Mouse (Mus musculus) liver, embryonic 15.5 days (tissue): ENCODE measurements around the gene 4930579G24Rik. TPM values are rescaled to one million over a fixed set of nuclear protein-coding genes. Genes with fewer than 3 reads are reported as not detected.

Experiments used
- ATAC-seq: fragments of 200-750 bp; cut with Nextera tagmentation; 2 replicates; pipeline ENCODE4 v1.8.0; 2017; ENCODE audit warnings: moderate number of reproducible peaks, mild to moderate bottlenecking, moderate library complexity; ENCODE audit not compliant: insufficient read depth
- H3K27ac ChIP-seq: fragments of 300-500 bp; sonication (generic); replicated peaks from 2 replicates; pipeline ENCODE4 v1.5.1; 2015; ENCODE audit warnings: mild to moderate bottlenecking, inconsistent platforms
- H3K27me3 ChIP-seq: fragments of 300-500 bp; sonication (generic); 2 replicates; pipeline ENCODE4 v1.6.1; 2015; ENCODE audit warnings: mild to moderate bottlenecking, inconsistent platforms
- H3K36me3 ChIP-seq: fragments of 300-500 bp; sonication (generic); replicated peaks from 2 replicates; pipeline ENCODE4 v1.6.1; 2015; ENCODE audit warnings: moderate library complexity, mild to moderate bottlenecking, inconsistent platforms
- H3K4me1 ChIP-seq: fragments of 300-500 bp; sonication (generic); replicated peaks from 2 replicates; pipeline ENCODE4 v1.6.1; 2015; ENCODE audit warnings: inconsistent platforms
- H3K4me2 ChIP-seq: fragments of 300-500 bp; sonication (generic); 2 replicates; pipeline ENCODE4 v1.6.1; 2015; ENCODE audit warnings: moderate library complexity, mild to moderate bottlenecking, inconsistent platforms
- H3K4me3 ChIP-seq: fragments of 300-500 bp; sonication (generic); replicated peaks from 2 replicates; pipeline ENCODE4 v1.5.1; 2015; ENCODE audit warnings: mild to moderate bottlenecking, inconsistent platforms
- H3K9ac ChIP-seq: fragments of 300-500 bp; sonication (generic); 2 replicates; pipeline ENCODE4 v1.6.1; 2015; ENCODE audit warnings: moderate library complexity, mild to moderate bottlenecking, inconsistent platforms
- H3K9me3 ChIP-seq: fragments of 300-500 bp; sonication (generic); replicated peaks from 2 replicates; pipeline ENCODE4 v1.6.1; 2016; ENCODE audit warnings: inconsistent platforms
- WGBS: fragments of 180-500 bp; shearing (Covaris S2); methylation state at CpG from one replicate; pipeline ENCODE4 v1.1.7; 2015; ENCODE audit warnings: mixed read lengths; ENCODE audit not compliant: insufficient replicate concordance; 5-methylcytosine and 5-hydroxymethylcytosine counted together
- polyA plus RNA-seq: library from polyadenylated mRNA; unstranded; fragments of >200 nt; fragmentation: Nextera tagmentation; extraction: Ambion mirVana; gene quantifications from 2 replicates; pipeline ENCODE4 v1.2.1, GENCODE M21; 2015

The 4930579G24Rik gene
- 15.1 and 18.0 TPM in 2 replicates for polyA plus RNA-seq

- Histone ChIP-seq H3K36me3 (peaks cover 25% of the 10 kb centered on the region), H3K4me1 (peaks cover 17% of the 10 kb centered on the region), H3K9me3 (no peaks in the 10 kb centered on the region), H3K27me3 (no peaks in the 10 kb centered on the region), H3K4me2 (peak within 1 kb of the TSS; percentile 90), H3K4me3 (peak within 1 kb of the TSS; percentile 97), H3K9ac (peak within 1 kb of the TSS; percentile 91), H3K27ac (peak within 1 kb of the TSS; percentile 94)
- ATAC-seq = peak; percentile 99
- WGBS = under 1% methylated on average over 60 of the region's 60 CpGs
Measured at GRCm38 (mm10) chr3:79628561-79629415, at the start of gene 4930579G24Rik. 4930579G24Rik (plus strand) TSS chr3:79629079.

DNA sequence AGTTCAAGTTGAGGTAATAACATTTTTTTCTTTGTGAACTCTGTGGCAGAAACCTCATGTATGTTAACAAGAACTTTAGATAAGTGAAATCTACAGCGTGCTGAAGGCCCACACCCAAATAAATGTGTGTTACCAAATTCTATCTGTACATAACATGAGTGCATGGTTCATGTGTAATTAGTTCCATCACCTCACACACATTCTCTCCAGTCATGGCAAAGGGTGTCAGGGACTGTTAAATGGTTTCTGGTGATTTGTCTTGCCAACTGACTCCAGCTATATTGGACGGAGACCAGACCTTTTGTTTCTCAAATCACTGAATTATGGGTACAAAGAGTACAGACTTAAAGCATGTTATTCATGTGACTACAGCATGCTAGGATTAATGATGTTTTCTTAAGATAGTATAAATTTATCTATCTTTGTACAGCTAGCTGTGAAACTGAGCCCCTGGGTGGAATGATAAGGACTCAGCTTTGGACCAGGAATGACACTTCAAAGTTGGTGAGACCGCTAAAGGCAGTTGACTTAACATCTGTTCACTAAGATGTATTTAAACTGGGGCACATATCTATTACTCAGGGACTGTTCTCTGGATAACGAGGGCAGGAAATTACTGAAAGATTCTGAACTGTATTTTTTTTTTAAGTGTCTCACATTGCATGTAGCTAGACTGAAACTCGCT is 48.8 kb upstream of the 4930579G24Rik start:
- 19% methylated on average over 5 of the region's 5 CpGs for WGBS
- Histone ChIP-seq H3K9me3 (no peaks in the 10 kb centered on the region), H3K27ac (peak overlapping the region; percentile 95), H3K36me3 (no peaks in the 10 kb centered on the region), H3K27me3 (no peaks in the 10 kb centered on the region), H3K4me1 (peaks cover 71% of the 10 kb centered on the region), H3K4me3 (no peak overlapping the region), H3K9ac (peak overlapping the region; percentile 21; the same call in 1 of the 2 replicates), H3K4me2 (peak overlapping the region; percentile 52)
- ATAC-seq = peak; percentile 92

DNA sequence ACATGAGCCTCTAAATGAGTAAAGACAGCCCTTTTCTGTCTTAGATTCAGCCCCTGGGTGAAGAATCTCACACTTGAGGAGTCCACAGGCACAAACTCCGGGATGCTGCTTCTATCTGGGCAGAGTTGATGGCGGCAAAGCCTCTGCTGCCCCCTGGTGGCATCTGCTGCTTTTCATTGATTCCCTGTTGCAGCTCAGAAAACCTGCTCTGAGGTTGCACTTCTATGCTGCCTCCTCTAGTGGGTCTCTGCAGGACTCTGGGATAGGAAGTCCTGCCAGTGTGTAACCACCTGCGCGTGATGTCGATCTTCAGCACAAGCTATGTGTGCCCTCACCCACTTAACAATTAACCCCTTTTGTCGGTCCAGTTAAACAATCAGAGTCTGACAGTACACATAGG is 42.1 kb upstream of the 4930579G24Rik start:
- H3K27me3 ChIP-seq = no peaks in the 10 kb centered on the region
- peak overlapping the region; percentile 39 for H3K4me2 ChIP-seq
- peaks cover 32% of the 10 kb centered on the region for H3K4me1 ChIP-seq
- ATAC-seq = peak; percentile 63
- H3K27ac ChIP-seq = no peak overlapping the region
- H3K9ac ChIP-seq = no peak overlapping the region
- no peak overlapping the region for H3K4me3 ChIP-seq
- WGBS = 3% methylated on average over 6 of the region's 6 CpGs
- no peaks in the 10 kb centered on the region for H3K9me3 ChIP-seq
- no peaks in the 10 kb centered on the region for H3K36me3 ChIP-seq

DNA sequence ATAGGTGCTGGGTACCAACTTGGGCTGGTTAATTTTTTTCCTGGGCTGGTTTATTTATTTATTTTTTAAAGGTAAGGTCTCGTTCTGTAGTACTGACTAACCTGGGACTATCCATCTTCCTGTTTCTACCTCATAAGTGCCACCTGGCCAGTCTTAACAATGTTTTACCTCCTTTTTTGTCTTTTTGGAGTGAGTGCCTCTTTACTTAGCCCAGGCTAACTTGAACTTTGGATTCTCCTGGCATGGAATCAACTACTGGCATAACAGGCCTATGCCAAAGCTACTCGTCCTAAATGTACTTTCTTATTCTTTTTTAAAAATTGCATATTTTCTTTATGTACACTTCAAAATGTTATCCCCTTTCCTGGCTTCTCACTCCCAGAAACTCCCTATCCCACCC is 39.2 kb upstream of the 4930579G24Rik start:
- ATAC-seq = no peak
- Histone ChIP-seq H3K36me3 (peaks cover 15% of the 10 kb centered on the region), H3K9ac (no peak overlapping the region), H3K27me3 (no peaks in the 10 kb centered on the region), H3K4me2 (no peak overlapping the region), H3K4me3 (no peak overlapping the region), H3K9me3 (no peaks in the 10 kb centered on the region), H3K27ac (no peak overlapping the region), H3K4me1 (peaks cover 39% of the 10 kb centered on the region)
- 62% methylated on average over 2 of the region's 2 CpGs for WGBS

DNA sequence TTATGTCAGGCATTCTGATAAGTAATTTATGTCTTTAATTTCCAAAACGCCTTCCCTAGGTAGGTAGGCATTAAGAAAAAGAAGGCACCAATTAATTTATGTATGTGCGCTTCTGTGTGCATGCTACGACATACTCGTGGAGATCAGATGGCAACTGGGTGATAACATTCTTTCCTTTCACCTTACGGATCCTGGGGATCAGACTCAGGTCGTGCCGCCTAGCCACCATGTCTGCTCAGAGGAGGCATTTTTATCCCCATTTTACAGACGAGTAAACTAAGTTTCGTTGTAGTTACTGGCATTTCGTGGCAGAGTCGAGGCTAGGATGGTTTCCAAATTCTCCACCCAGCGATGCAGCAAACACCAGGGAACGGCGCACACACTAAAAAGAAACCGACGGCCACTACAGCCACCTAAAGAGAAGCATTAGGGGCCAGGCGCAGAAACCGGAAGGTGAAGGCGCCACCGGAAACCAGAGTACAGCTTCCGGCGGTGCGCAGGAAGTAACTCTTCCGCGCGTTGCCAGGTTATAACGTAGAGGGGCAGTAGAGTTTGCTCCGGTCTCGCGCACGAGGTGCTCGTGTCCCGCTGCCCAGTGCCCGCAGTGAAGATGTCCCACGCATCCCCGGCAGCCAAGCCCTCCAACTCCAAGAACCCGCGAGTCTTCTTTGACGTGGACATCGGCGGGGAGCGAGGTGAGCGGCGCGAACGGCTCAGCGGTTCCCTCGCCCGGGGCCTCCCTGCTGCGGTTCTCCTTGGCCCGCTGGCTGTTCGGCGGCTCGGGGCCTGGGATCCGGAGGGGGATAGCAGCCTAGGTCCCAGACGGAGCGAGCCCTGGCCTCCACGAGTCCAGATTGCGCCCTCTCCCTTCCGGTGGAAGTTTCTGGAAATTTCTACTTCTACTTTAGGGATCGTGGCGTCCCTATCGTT is 37.8 kb upstream of the 4930579G24Rik start, which contains the start of gene Ppid:
Gene Ppid, plus strand, starts transcription at position 480 of the 930 bp plus-strand sequence.
- H3K4me2 ChIP-seq = peak within 1 kb of the TSS; percentile 74
- peak within 1 kb of the TSS; percentile 93 for H3K9ac ChIP-seq
- H3K36me3 ChIP-seq = peaks cover 29% of the 10 kb centered on the region
- WGBS = 2% methylated on average over 63 of the region's 63 CpGs
- no peaks in the 10 kb centered on the region for H3K27me3 ChIP-seq
- H3K4me3 ChIP-seq = peak within 1 kb of the TSS; percentile 96
- H3K9me3 ChIP-seq = no peaks in the 10 kb centered on the region
- H3K27ac ChIP-seq = peak within 1 kb of the TSS; percentile 89
- ATAC-seq = peak; percentile 89
- peaks cover 39% of the 10 kb centered on the region for H3K4me1 ChIP-seq

- H3K9me3 ChIP-seq = no peaks in the 10 kb centered on the region
- WGBS = under 1% methylated on average over 15 of the region's 15 CpGs
- no peaks in the 10 kb centered on the region for H3K27me3 ChIP-seq
- peaks cover 37% of the 10 kb centered on the region for H3K36me3 ChIP-seq
- ATAC-seq = peak; percentile 16; the same call in 1 of the 2 replicates
- H3K4me1 ChIP-seq = peaks cover 37% of the 10 kb centered on the region
- peak overlapping the region; percentile 89 for H3K27ac ChIP-seq
- H3K4me3 ChIP-seq = peak overlapping the region; percentile 96
- H3K4me2 ChIP-seq = peak overlapping the region; percentile 74
- peak overlapping the region; percentile 93 for H3K9ac ChIP-seq
Measured at GRCm38 (mm10) chr3:79591793-79592471, 36.9 kb upstream of the 4930579G24Rik start.

DNA sequence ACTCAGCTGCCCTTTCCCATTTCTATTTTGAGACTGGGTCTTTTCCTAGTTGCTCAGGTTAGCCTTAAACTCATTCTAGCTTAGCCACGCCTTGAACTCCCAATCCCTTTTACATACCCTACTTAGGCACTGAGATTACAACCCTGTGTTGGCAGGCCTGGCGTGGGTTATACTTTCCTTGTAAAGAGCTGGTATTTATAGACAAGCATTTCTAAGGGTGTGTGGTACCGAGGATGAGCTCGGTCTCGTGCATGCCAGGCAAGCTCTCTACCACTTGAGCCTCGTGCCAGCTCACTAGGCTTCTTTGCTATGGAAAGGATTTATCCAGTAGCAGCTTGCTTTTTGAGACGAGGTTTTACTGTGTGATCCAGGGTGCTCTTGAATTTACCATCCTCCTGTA is 33.4 kb upstream of the 4930579G24Rik start:
- Histone ChIP-seq H3K9me3 (no peaks in the 10 kb centered on the region), H3K4me2 (no peak overlapping the region), H3K27ac (no peak overlapping the region), H3K4me1 (peaks cover 24% of the 10 kb centered on the region), H3K9ac (no peak overlapping the region), H3K4me3 (no peak overlapping the region), H3K27me3 (no peaks in the 10 kb centered on the region), H3K36me3 (peaks cover 67% of the 10 kb centered on the region)
- ATAC-seq = no peak
- 80% methylated on average over 7 of the region's 7 CpGs for WGBS

GRCm38 (mm10) chr3:79609886-79610285 is 19.0 kb upstream of the 4930579G24Rik start:
- Histone ChIP-seq H3K36me3 (peaks cover 61% of the 10 kb centered on the region), H3K27ac (no peak overlapping the region), H3K4me2 (no peak overlapping the region), H3K4me1 (no peaks in the 10 kb centered on the region), H3K9me3 (no peaks in the 10 kb centered on the region), H3K9ac (no peak overlapping the region), H3K27me3 (no peaks in the 10 kb centered on the region), H3K4me3 (no peak overlapping the region)
- ATAC-seq = no peak
- WGBS = 70% methylated on average over 2 of the region's 2 CpGs

- Histone ChIP-seq H3K27ac (peak overlapping the region; percentile 94), H3K4me1 (peaks cover 17% of the 10 kb centered on the region)
- 11% methylated on average over 10 of the region's 10 CpGs for WGBS
Measured at GRCm38 (mm10) chr3:79627484-79628181, 1.2 kb upstream of the 4930579G24Rik start.

GRCm38 (mm10) chr3:79628182-79628560 is 708 bp upstream of the 4930579G24Rik start:
- Histone ChIP-seq H3K27ac (peak overlapping the region; percentile 94), H3K9me3 (no peaks in the 10 kb centered on the region), H3K4me3 (peak overlapping the region; percentile 97), H3K4me1 (peaks cover 17% of the 10 kb centered on the region), H3K4me2 (peak overlapping the region; percentile 90), H3K36me3 (peaks cover 19% of the 10 kb centered on the region), H3K9ac (peak overlapping the region; percentile 67), H3K27me3 (no peaks in the 10 kb centered on the region)
- 0% methylated on average over 9 of the region's 9 CpGs for WGBS
- peak; percentile 9 for ATAC-seq

More at GRCm38 (mm10) chr3:79627484-79628181, 1.2 kb upstream of the 4930579G24Rik start:
- Histone ChIP-seq H3K4me3 (peak overlapping the region; percentile 97), H3K36me3 (peaks cover 17% of the 10 kb centered on the region), H3K9ac (peak overlapping the region; percentile 67), H3K4me2 (peak overlapping the region; percentile 90), H3K27me3 (no peaks in the 10 kb centered on the region), H3K9me3 (no peaks in the 10 kb centered on the region)
- no peak for ATAC-seq
